Mouse (Mus musculus): ENCODE measurements around the gene Hist1h2ae. TPM values are rescaled to one million over a fixed set of nuclear protein-coding genes. Genes with fewer than 3 reads are reported as not detected.
A peak's percentile ranks its signal among the peaks of the same experiment; 100 is the strongest.
"Not testable (repeated sequence)": the region's sequence is repeated elsewhere in the genome, so short reads cannot be mapped to it uniquely, and the experiment has no call there.

The Hist1h2ae gene
- polyA plus RNA-seq, 1 experiment from 2014 or later: 46.5 TPM

- peak overlapping the region; percentile 66 for H3K4me2 ChIP-seq (ENCODE audit: low read depth, low read length)
- ATAC-seq: peak; percentile 87
- H3K27ac ChIP-seq (ENCODE audit: low read length): peak overlapping the region; percentile 96
- H3K27me3 ChIP-seq (replicated peaks; ENCODE audit: control insufficient read depth, insufficient read depth, low read length); H3K36me3 ChIP-seq (ENCODE audit: control insufficient read depth, insufficient read depth, low read length); H3K9me3 ChIP-seq (ENCODE audit: control insufficient read depth, low read length): not testable (repeated sequence)
- peak overlapping the region; percentile 68 for H3K9ac ChIP-seq (ENCODE audit: low read depth, low read length)
- under 1% methylated on average over 31 of the region's 36 CpGs for WGBS
- H3K4me3 ChIP-seq (ENCODE audit: low read length): peak overlapping the region; percentile 46
- H3K4me1 ChIP-seq (ENCODE audit: control insufficient read depth, insufficient read depth, low read length): peaks cover 18% of the 10 kb centered on the region
Observed at GRCm38 (mm10) chr13:23585442-23586098, 14.6 kb upstream of the Hist1h2ae start.

GRCm38 (mm10) chr13:23585029-23585441 is 14.0 kb upstream of the Hist1h2ae start:
- WGBS: under 1% methylated on average over 21 of the region's 21 CpGs
- Histone ChIP-seq H3K27ac (ENCODE audit: low read length) (peak overlapping the region; percentile 96), H3K4me3 (ENCODE audit: low read length) (peak overlapping the region; percentile 46), H3K9ac (ENCODE audit: low read depth, low read length) (peak overlapping the region; percentile 68), H3K9me3 (ENCODE audit: control insufficient read depth, low read length) (no peaks in the 10 kb centered on the region), H3K27me3 (replicated peaks; ENCODE audit: control insufficient read depth, insufficient read depth, low read length) (no peaks in the 10 kb centered on the region), H3K4me1 (ENCODE audit: control insufficient read depth, insufficient read depth, low read length) (peaks cover 18% of the 10 kb centered on the region), H3K36me3 (ENCODE audit: control insufficient read depth, insufficient read depth, low read length) (no peaks in the 10 kb centered on the region), H3K4me2 (ENCODE audit: low read depth, low read length) (peak overlapping the region; percentile 66)
- 0 out of 2 replicates have a peak, but pooled peaks have one; percentile 4 for ATAC-seq

- ATAC-seq: no peak
- H3K9me3 ChIP-seq (ENCODE audit: control insufficient read depth, low read length): no peaks in the 10 kb centered on the region
- peak overlapping the region; percentile 66 for H3K4me2 ChIP-seq (ENCODE audit: low read depth, low read length)
- peaks cover 18% of the 10 kb centered on the region for H3K4me1 ChIP-seq (ENCODE audit: control insufficient read depth, insufficient read depth, low read length)
- no peaks in the 10 kb centered on the region for H3K27me3 ChIP-seq (replicated peaks; ENCODE audit: control insufficient read depth, insufficient read depth, low read length)
- no peaks in the 10 kb centered on the region for H3K36me3 ChIP-seq (ENCODE audit: control insufficient read depth, insufficient read depth, low read length)
- 0 out of 2 replicates have a peak overlapping the region, but pooled peaks have one; percentile 22 for H3K9ac ChIP-seq (ENCODE audit: low read depth, low read length)
- peak overlapping the region; percentile 46; the same call in 1 of the 2 replicates for H3K4me3 ChIP-seq (ENCODE audit: low read length)
- peak overlapping the region; percentile 96 for H3K27ac ChIP-seq (ENCODE audit: low read length)
Observed at GRCm38 (mm10) chr13:23584331-23584730, 13.3 kb upstream of the Hist1h2ae start.

GRCm38 (mm10) chr13:23583387-23584068 is 12.5 kb upstream of the Hist1h2ae start:
- Histone ChIP-seq H3K4me2 (ENCODE audit: low read depth, low read length) (no peak overlapping the region), H3K27ac (ENCODE audit: low read length) (peak overlapping the region; percentile 49), H3K4me3 (ENCODE audit: low read length) (no peak overlapping the region), H3K9me3 (ENCODE audit: control insufficient read depth, low read length) (no peaks in the 10 kb centered on the region), H3K9ac (ENCODE audit: low read depth, low read length) (no peak overlapping the region), H3K4me1 (ENCODE audit: control insufficient read depth, insufficient read depth, low read length) (peaks cover 18% of the 10 kb centered on the region), H3K27me3 (replicated peaks; ENCODE audit: control insufficient read depth, insufficient read depth, low read length) (no peaks in the 10 kb centered on the region), H3K36me3 (ENCODE audit: control insufficient read depth, insufficient read depth, low read length) (no peaks in the 10 kb centered on the region)
- no peak for ATAC-seq

- Histone ChIP-seq H3K9me3 (ENCODE audit: control insufficient read depth, low read length) (no peaks in the 10 kb centered on the region), H3K4me3 (ENCODE audit: low read length) (peak overlapping the region; percentile 59), H3K27ac (ENCODE audit: low read length) (peak overlapping the region; percentile 79), H3K4me2 (ENCODE audit: low read depth, low read length) (peak overlapping the region; percentile 89), H3K36me3 (ENCODE audit: control insufficient read depth, insufficient read depth, low read length) (no peaks in the 10 kb centered on the region), H3K27me3 (replicated peaks; ENCODE audit: control insufficient read depth, insufficient read depth, low read length) (no peaks in the 10 kb centered on the region), H3K4me1 (ENCODE audit: control insufficient read depth, insufficient read depth, low read length) (peaks cover 18% of the 10 kb centered on the region), H3K9ac (ENCODE audit: low read depth, low read length) (peak overlapping the region; percentile 72)
- WGBS: 12% methylated on average over 6 of the region's 6 CpGs
- ATAC-seq: no peak
Observed at GRCm38 (mm10) chr13:23582219-23583056, 11.4 kb upstream of the Hist1h2ae start.

- under 1% methylated on average over 43 of the region's 43 CpGs for WGBS
- ATAC-seq: peak; percentile 87
- H3K4me3 ChIP-seq (ENCODE audit: low read length): peak within 1 kb of the TSS; percentile 59
- peak within 1 kb of the TSS; percentile 72 for H3K9ac ChIP-seq (ENCODE audit: low read depth, low read length)
- peak within 1 kb of the TSS; percentile 89 for H3K4me2 ChIP-seq (ENCODE audit: low read depth, low read length)
- peak within 1 kb of the TSS; percentile 79 for H3K27ac ChIP-seq (ENCODE audit: low read length)
- H3K9me3 ChIP-seq (ENCODE audit: control insufficient read depth, low read length): no peaks in the 10 kb centered on the region
- H3K27me3 ChIP-seq (replicated peaks; ENCODE audit: control insufficient read depth, insufficient read depth, low read length): no peaks in the 10 kb centered on the region
- peaks cover 21% of the 10 kb centered on the region for H3K4me1 ChIP-seq (ENCODE audit: control insufficient read depth, insufficient read depth, low read length)
- H3K36me3 ChIP-seq (ENCODE audit: control insufficient read depth, insufficient read depth, low read length): no peaks in the 10 kb centered on the region
Observed at GRCm38 (mm10) chr13:23581408-23582218, 10.6 kb upstream of the Hist1h2ae start, which contains the start of gene Hist1h4d. TSS of gene Hist1h4d (plus strand) at chr13:23581598.

GRCm38 (mm10) chr13:23577835-23578234 is 6.8 kb upstream of the Hist1h2ae start:
- Histone ChIP-seq H3K27ac (ENCODE audit: low read length) (no peak overlapping the region), H3K4me2 (ENCODE audit: low read depth, low read length) (no peak overlapping the region), H3K4me1 (ENCODE audit: control insufficient read depth, insufficient read depth, low read length) (peaks cover 12% of the 10 kb centered on the region; the same call in 1 of the 2 replicates), H3K9me3 (ENCODE audit: control insufficient read depth, low read length) (no peaks in the 10 kb centered on the region), H3K9ac (ENCODE audit: low read depth, low read length) (no peak overlapping the region), H3K27me3 (replicated peaks; ENCODE audit: control insufficient read depth, insufficient read depth, low read length) (no peaks in the 10 kb centered on the region), H3K36me3 (ENCODE audit: control insufficient read depth, insufficient read depth, low read length) (no peaks in the 10 kb centered on the region), H3K4me3 (ENCODE audit: low read length) (no peak overlapping the region)
- no peak for ATAC-seq
- 98% methylated on average over 1 of the region's 1 CpGs for WGBS

GRCm38 (mm10) chr13:23576906-23577639 is 6.1 kb upstream of the Hist1h2ae start:
- Histone ChIP-seq H3K4me3 (ENCODE audit: low read length) (peak overlapping the region; percentile 52), H3K9ac (ENCODE audit: low read depth, low read length) (peak overlapping the region; percentile 71), H3K36me3 (ENCODE audit: control insufficient read depth, insufficient read depth, low read length) (no peaks in the 10 kb centered on the region), H3K4me1 (ENCODE audit: control insufficient read depth, insufficient read depth, low read length) (peaks cover 10% of the 10 kb centered on the region; the same call in 1 of the 2 replicates), H3K27ac (ENCODE audit: low read length) (peak overlapping the region; percentile 81), H3K27me3 (replicated peaks; ENCODE audit: control insufficient read depth, insufficient read depth, low read length) (no peaks in the 10 kb centered on the region), H3K4me2 (ENCODE audit: low read depth, low read length) (peak overlapping the region; percentile 70), H3K9me3 (ENCODE audit: control insufficient read depth, low read length) (no peaks in the 10 kb centered on the region)
- ATAC-seq: no peak
- WGBS: 38% methylated on average over 6 of the region's 6 CpGs
